27 mouse cellular contexts compared by ENCODE assay signal in genomic region chr10:93829898-93830831, GRCm38 (mm10). TPM values are rescaled to one million over a fixed set of nuclear protein-coding genes. Genes with fewer than 3 reads are reported as not detected.
A peak's percentile ranks its signal among the peaks of the same experiment; 100 is the strongest.
DNase-seq lines count a peak whose midpoint lies in the region; ATAC-seq and TF ChIP-seq lines count a peak whose summit lies in the region.
"Had no signal": no experiment of that assay in that cellular context is flagged by ENCODE, and none has a peak within 500 bp of the region (broad histone marks: within the 10 kb centered on the region; RNA-seq: fewer than 3 reads in every experiment).

No protein-coding gene starts in this region.

- H3K4me3 ChIP-seq in liver, postnatal 0 days (ENCODE audit: low read depth, low read length): no peak overlapping the region
- H3K4me3 ChIP-seq in liver, embryonic 12.5 days: no peak overlapping the region
- H3K4me3 ChIP-seq in hindbrain, embryonic 10.5 days: no peak overlapping the region
- H3K4me3 ChIP-seq: embryonic facial prominence, embryonic 15.5 days; heart, adult 2 months; layer of hippocampus, adult 2 months; neural tube, embryonic 15.5 days had no signal

- no peak for TF ChIP-seq EP300 in liver, postnatal 0 days (IDR thresholded peaks at IDR 0.05; ENCODE audit: low read depth)

- no peak for DNase-seq in liver, postnatal 0 days
- DNase-seq in 416B (ENCODE audit: low read depth) (peak; percentile 82), NIH3T3 (ENCODE audit: low read depth) (peak; percentile 76)
- no peak for DNase-seq in gastrocnemius, postnatal 25 days
- DNase-seq in hindbrain, embryonic 10.5 days (ENCODE audit: low spot score): no peak
- no peak for DNase-seq in kidney, postnatal 10 days
- DNase-seq: adrenal gland, postnatal 14 days; cerebellum, adult 8-10 months; heart, adult 2 months; kidney, adult 8-10 months; kidney, postnatal 14 days; liver; lung, embryonic 14.5 days; lung, postnatal 36 days had no signal

- H3K27me3 ChIP-seq in liver, postnatal 0 days (ENCODE audit: insufficient read depth, low read length): peaks cover 37% of the 10 kb centered on the region
- H3K27me3 ChIP-seq in liver, embryonic 12.5 days (replicated peaks): peaks cover 53% of the 10 kb centered on the region
- peaks cover 44% of the 10 kb centered on the region for H3K27me3 ChIP-seq in hindbrain, embryonic 10.5 days (ENCODE audit: insufficient read depth, poor library complexity, severe bottlenecking)

- no peaks in the 10 kb centered on the region for H3K36me3 ChIP-seq in liver, postnatal 0 days (replicated peaks; ENCODE audit: insufficient read depth, low read length)
- no peaks in the 10 kb centered on the region for H3K36me3 ChIP-seq in liver, embryonic 12.5 days
- no peaks in the 10 kb centered on the region for H3K36me3 ChIP-seq in hindbrain, embryonic 10.5 days
- H3K36me3 ChIP-seq: embryonic facial prominence, embryonic 15.5 days; G1E; limb, embryonic 10.5 days; neural tube, embryonic 15.5 days had no signal

- no peak overlapping the region for H3K9ac ChIP-seq in liver, postnatal 0 days (replicated peaks)
- no peak overlapping the region for H3K9ac ChIP-seq in liver, embryonic 12.5 days
- H3K9ac ChIP-seq: embryonic facial prominence, embryonic 15.5 days; hindbrain, embryonic 14.5 days; lung, embryonic 14.5 days; neural tube, embryonic 15.5 days had no signal

- H3K4me2 ChIP-seq in liver, postnatal 0 days (ENCODE audit: low read depth, low read length): 0 out of 2 replicates have a peak overlapping the region, but pooled peaks have one; percentile 27
- no peak overlapping the region for H3K4me2 ChIP-seq in liver, embryonic 12.5 days
- H3K4me2 ChIP-seq: embryonic facial prominence, embryonic 15.5 days; hindbrain, embryonic 14.5 days; lung, embryonic 14.5 days; neural tube, embryonic 15.5 days had no signal

- ATAC-seq in liver, postnatal 0 days: no peak
- ATAC-seq in liver, embryonic 12.5 days: no peak
- peak; percentile 76 for ATAC-seq in megakaryocyte progenitor cell, adult 5-6 weeks (replicated peaks; ENCODE audit: poor library complexity)
- ATAC-seq: forebrain, embryonic 14.5 days; midbrain, embryonic 16.5 days had no signal

- H3K4me1 ChIP-seq in liver, postnatal 0 days (ENCODE audit: insufficient read depth): peaks cover 25% of the 10 kb centered on the region
- peaks cover 67% of the 10 kb centered on the region for H3K4me1 ChIP-seq in liver, embryonic 12.5 days
- H3K4me1 ChIP-seq in hindbrain, embryonic 10.5 days (replicated peaks): peaks cover 37% of the 10 kb centered on the region

- H3K9me3 ChIP-seq in liver, postnatal 0 days (ENCODE audit: low read length): no peaks in the 10 kb centered on the region
- no peaks in the 10 kb centered on the region for H3K9me3 ChIP-seq in liver, embryonic 12.5 days (replicated peaks)
- no peaks in the 10 kb centered on the region for H3K9me3 ChIP-seq in hindbrain, embryonic 10.5 days
- H3K9me3 ChIP-seq: embryonic facial prominence, embryonic 15.5 days; G1E; limb, embryonic 10.5 days; neural tube, embryonic 15.5 days had no signal

- WGBS in liver, postnatal 0 days (ENCODE audit: insufficient replicate concordance): 42% methylated on average over 9 of the region's 9 CpGs
- WGBS in liver, embryonic 12.5 days (ENCODE audit: insufficient replicate concordance): 46% methylated on average over 9 of the region's 9 CpGs
- 36% methylated on average over 9 of the region's 9 CpGs for WGBS in hindbrain, embryonic 10.5 days

- TF ChIP-seq CTCF in liver, postnatal 0 days (IDR thresholded peaks at IDR 0.05; ENCODE audit: low read depth): no peak

- H3K27ac ChIP-seq in liver, postnatal 0 days (ENCODE audit: low read depth): no peak overlapping the region
- no peak overlapping the region for H3K27ac ChIP-seq in liver, embryonic 12.5 days
- H3K27ac ChIP-seq in hindbrain, embryonic 10.5 days: no peak overlapping the region
- H3K27ac ChIP-seq: embryonic facial prominence, embryonic 15.5 days; heart, adult 2 months; hindbrain, embryonic 14.5 days; layer of hippocampus, adult 2 months; limb, embryonic 10.5 days; neural tube, embryonic 15.5 days; stomach, postnatal 0 days had no signal

RNA-seq across cellular contexts. Expression of gene Usp44, which starts 1.2 kb away (rescaled TPM):
- polyA plus RNA-seq in liver, postnatal 0 days (2015; fragmentation: Nextera tagmentation; extraction: Ambion mirVana): 0.22 and 0.23 TPM in 2 replicates
- 5.5 and 5.8 TPM in 2 replicates for polyA plus RNA-seq in liver, embryonic 12.5 days (2016; fragmentation: Nextera tagmentation; extraction: Ambion mirVana)
- 1.3 and 1.8 TPM in 2 replicates for total RNA-seq in megakaryocyte progenitor cell, adult 5-6 weeks (2015)
- 2.2 and 2.7 TPM in 2 replicates for total RNA-seq in megakaryocyte progenitor cell, adult 5-6 weeks (2017)
- total RNA-seq in gastrocnemius, postnatal 25 days (2021): under 1 TPM; 0.46 to 0.49 TPM
- 12.6 and 16.7 TPM in 2 replicates for polyA plus RNA-seq in hindbrain, embryonic 10.5 days (2016; fragmentation: Nextera tagmentation; extraction: Ambion mirVana)
- total RNA-seq: adrenal gland, postnatal 14 days; heart, adult 2 months; heart, postnatal 25 days; layer of hippocampus, adult 2 months; layer of hippocampus, postnatal 25 days had no signal
- polyA plus RNA-seq: heart, adult 2 months; stomach, postnatal 0 days had no signal

Comparison
In these comparisons a context has a peak if more than half of its experiments do, and no peak if none do; other contexts are left out.
1. DNase-seq: peak in 416B (single experiment) and NIH3T3 (single experiment); none in liver, postnatal 0 days (single experiment), gastrocnemius, postnatal 25 days (single experiment), hindbrain, embryonic 10.5 days (single experiment) and kidney, postnatal 10 days (single experiment).